Mouse (Mus musculus) stomach, postnatal 0 days (tissue): ENCODE results near the gene Ppp1r12c. TPM values are rescaled to one million over a fixed set of nuclear protein-coding genes. Genes with fewer than 3 reads are reported as not detected.
A peak's percentile ranks its signal among the peaks of the same experiment; 100 is the strongest.

ENCODE experiments used
- ATAC-seq: fragments of 200-750 bp; cut with Nextera tagmentation; 2 replicates; pipeline ENCODE4 v1.8.0; 2017; ENCODE audit not compliant: low FRiP score, low TSS enrichment
- DNase-seq: peaks from one replicate; pipeline ENCODE4 v3.0.0-alpha.2; 2016; ENCODE audit warnings: low spot score
- H3K27ac ChIP-seq: fragments of 300-500 bp; sonication (generic); replicated peaks from 2 replicates; pipeline ENCODE4 v1.5.1; 2014; ENCODE audit warnings: mild to moderate bottlenecking, control low read depth
- H3K27me3 ChIP-seq: fragments of 300-500 bp; sonication (generic); 2 replicates; pipeline ENCODE4 v1.6.1; 2014; ENCODE audit warnings: low read length; ENCODE audit not compliant: control insufficient read depth, insufficient read depth
- H3K36me3 ChIP-seq: fragments of 300-500 bp; sonication (generic); 2 replicates; pipeline ENCODE4 v1.6.1; 2014; ENCODE audit warnings: low read length, mixed read lengths; ENCODE audit not compliant: control insufficient read depth, insufficient read depth
- H3K4me1 ChIP-seq: fragments of 300-500 bp; sonication (generic); replicated peaks from 2 replicates; pipeline ENCODE4 v1.6.1; 2014; ENCODE audit warnings: antibody characterized with exemption; ENCODE audit not compliant: control insufficient read depth, insufficient read depth
- H3K4me2 ChIP-seq: fragments of 300-500 bp; sonication (generic); replicated peaks from 2 replicates; pipeline ENCODE4 v1.6.1; 2014; ENCODE audit warnings: low read depth, mild to moderate bottlenecking, control low read depth, moderate library complexity
- H3K4me3 ChIP-seq: fragments of 300-500 bp; sonication (generic); 2 replicates; pipeline ENCODE4 v1.5.1; 2014; ENCODE audit warnings: low read depth, low read length, control low read depth
- H3K9ac ChIP-seq: fragments of 300-500 bp; sonication (generic); 2 replicates; pipeline ENCODE4 v1.6.1; 2014; ENCODE audit warnings: mild to moderate bottlenecking, low read length, control low read depth, mixed read lengths
- H3K9me3 ChIP-seq: fragments of 300-500 bp; sonication (generic); 2 replicates; pipeline ENCODE4 v1.6.1; 2016; ENCODE audit warnings: low read length; ENCODE audit not compliant: control insufficient read depth
- CTCF ChIP-seq: IDR thresholded peaks from 2 replicates; pipeline ENCODE4 v1.5.1; 2016; ENCODE audit warnings: antibody characterized with exemption, low read depth, mild to moderate bottlenecking, moderate library complexity
- EP300 ChIP-seq: optimal IDR thresholded peaks from 2 replicates; pipeline ENCODE3; 2016; ENCODE audit warnings: antibody characterized with exemption
- WGBS: fragments of 180-500 bp; shearing (Covaris S2); extraction: QIAGEN DNeasy Blood & Tissue Kit; methylation state at CpG from one replicate; pipeline ENCODE4 v1.1.7; 2014; 5-methylcytosine and 5-hydroxymethylcytosine counted together
- polyA plus RNA-seq: library from polyadenylated mRNA; unstranded; fragments of >200 nt; fragmentation: Nextera tagmentation; extraction: Ambion mirVana; gene quantifications from 2 replicates; pipeline ENCODE4 v1.2.1, GENCODE M21; 2015

Ppp1r12c gene
- polyA plus RNA-seq, 1 experiment from 2014 or later: 39.5 TPM

DNA sequence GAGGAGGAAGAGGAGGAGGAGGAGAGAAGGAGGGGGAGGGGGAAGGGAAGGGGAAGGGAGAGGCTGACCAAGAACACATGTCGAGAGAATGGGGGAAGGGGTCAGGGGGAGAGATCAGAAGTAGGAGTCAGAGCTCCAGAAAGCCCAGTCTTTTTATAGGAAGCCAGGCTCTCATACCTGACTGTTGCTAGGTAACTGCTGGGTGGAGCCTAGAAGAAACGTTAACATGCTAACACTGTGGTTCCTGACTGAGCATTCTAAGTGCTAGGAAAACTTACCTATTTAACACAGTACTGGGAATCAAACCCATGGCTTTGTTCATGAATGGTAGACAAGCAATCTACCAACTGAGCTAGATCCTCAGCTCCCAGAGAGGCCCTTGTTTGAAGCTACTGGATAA, 52.3 kb downstream of the Ppp1r12c start:
- Histone ChIP-seq H3K36me3 (no peaks in the 10 kb centered on the region), H3K4me2 (no peak overlapping the region), H3K9me3 (no peaks in the 10 kb centered on the region), H3K9ac (no peak overlapping the region), H3K27me3 (no peaks in the 10 kb centered on the region), H3K4me3 (no peak overlapping the region), H3K4me1 (peaks cover 2% of the 10 kb centered on the region; the same call in 1 of the 2 replicates), H3K27ac (peak overlapping the region; percentile 37; the same call in 1 of the 2 replicates)
- peak; percentile 35 for DNase-seq
- no peak for TF ChIP-seq CTCF
- no peak for TF ChIP-seq EP300
- WGBS: 8% methylated on average over 2 of the region's 2 CpGs
- ATAC-seq: no peak

DNA sequence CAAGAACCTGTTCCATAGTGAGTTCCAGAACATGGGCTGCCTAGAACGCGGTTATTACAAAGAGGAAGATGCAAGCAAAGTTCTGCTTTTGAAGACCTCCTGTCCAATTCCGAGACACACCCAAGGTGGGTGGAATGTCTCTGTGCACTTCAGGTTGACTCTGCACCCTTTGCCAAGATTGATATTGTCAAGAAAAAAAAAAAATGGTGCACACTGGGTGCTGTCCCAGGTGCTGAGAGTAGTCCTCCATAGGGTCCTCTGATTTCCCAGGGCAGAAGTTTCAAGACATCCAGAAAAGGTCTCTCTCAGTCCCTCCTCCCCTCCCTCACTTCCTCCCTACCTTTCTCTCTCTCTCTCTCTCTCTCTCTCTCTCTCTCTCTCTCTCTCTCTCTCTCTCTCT, 53.0 kb downstream of the Ppp1r12c start:
- Histone ChIP-seq H3K27me3 (no peaks in the 10 kb centered on the region), H3K36me3 (no peaks in the 10 kb centered on the region), H3K9ac (no peak overlapping the region), H3K9me3 (no peaks in the 10 kb centered on the region), H3K4me3 (no peak overlapping the region), H3K27ac (no peak overlapping the region), H3K4me1 (peaks cover 2% of the 10 kb centered on the region; the same call in 1 of the 2 replicates), H3K4me2 (no peak overlapping the region)
- TF ChIP-seq EP300 (no peak), CTCF (no peak)
- DNase-seq: no peak
- 80% methylated on average over 3 of the region's 3 CpGs for WGBS
- no peak for ATAC-seq

DNA sequence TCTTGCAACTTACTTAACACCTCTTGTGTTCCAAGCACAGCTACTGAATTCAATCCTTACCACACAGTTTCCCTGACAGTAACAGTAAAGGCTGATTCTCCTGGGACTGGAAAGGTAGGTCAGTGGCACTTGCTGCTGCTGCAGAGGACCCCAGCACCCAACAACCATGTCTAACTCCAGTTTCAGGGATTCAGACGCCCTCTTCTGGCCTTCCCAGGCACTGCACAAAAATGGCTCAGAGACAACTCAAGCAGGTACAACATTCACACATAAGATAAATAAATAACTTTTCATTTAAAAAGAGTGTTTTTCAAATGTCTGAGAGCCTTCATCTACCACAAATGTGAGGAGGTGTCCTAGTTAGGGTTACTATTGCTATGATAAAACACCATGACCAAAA, 54.3 kb downstream of the Ppp1r12c start:
- no peak overlapping the region for H3K27ac ChIP-seq
- 0% methylated on average over 1 of the region's 1 CpGs for WGBS
- ATAC-seq (no peak), DNase-seq (no peak)
- no peaks in the 10 kb centered on the region for H3K27me3 ChIP-seq
- H3K9ac ChIP-seq: no peak overlapping the region
- no peak for TF ChIP-seq EP300
- TF ChIP-seq CTCF: peak; percentile 50
- H3K9me3 ChIP-seq: no peaks in the 10 kb centered on the region
- H3K4me3 ChIP-seq: no peak overlapping the region
- H3K4me1 ChIP-seq: peaks cover 2% of the 10 kb centered on the region; the same call in 1 of the 2 replicates
- peaks cover 7% of the 10 kb centered on the region for H3K36me3 ChIP-seq
- no peak overlapping the region for H3K4me2 ChIP-seq

DNA sequence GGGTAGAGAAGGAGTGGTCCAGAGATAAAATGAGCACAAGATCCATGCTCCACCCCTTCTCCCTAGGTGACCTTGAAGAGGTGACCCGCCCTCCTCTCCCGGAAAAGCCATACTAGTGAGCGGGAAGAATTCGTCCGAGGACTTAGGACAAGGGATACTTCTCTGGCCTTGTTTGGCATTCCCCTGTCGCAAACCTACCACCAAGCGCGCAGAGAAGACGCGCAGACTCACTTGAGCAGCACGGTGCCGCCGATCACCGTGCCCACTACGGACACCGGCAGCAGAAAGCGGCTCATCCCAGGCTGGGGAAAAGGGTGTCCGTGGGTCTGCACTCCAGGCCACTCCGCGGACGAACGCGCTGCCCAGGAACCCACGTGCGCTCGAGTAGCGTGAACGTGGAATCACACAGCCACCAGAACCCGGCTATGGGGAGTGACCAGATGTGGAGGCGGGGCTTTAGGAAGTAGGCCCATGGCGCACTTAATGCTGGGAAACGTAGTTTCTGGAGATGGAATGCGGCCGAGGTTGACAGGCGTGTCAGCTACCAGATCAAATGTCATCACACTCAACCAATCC, 56.2 kb downstream of the Ppp1r12c start, which contains the start of gene Rdh13:
TSS of gene Rdh13 (minus strand) at position 434 of the 576 bp plus-strand sequence.
- ATAC-seq (peak; percentile 93), DNase-seq (peak; percentile 88)
- peak within 1 kb of the TSS; percentile 75 for H3K4me2 ChIP-seq
- peaks cover 9% of the 10 kb centered on the region for H3K36me3 ChIP-seq
- H3K27ac ChIP-seq: peak within 1 kb of the TSS; percentile 89
- no peak for TF ChIP-seq CTCF
- no peak for TF ChIP-seq EP300
- H3K4me1 ChIP-seq: 0 out of 2 replicates have a peak, but pooled peaks cover 2% of the 10 kb centered on the region
- H3K27me3 ChIP-seq: no peaks in the 10 kb centered on the region
- under 1% methylated on average over 35 of the region's 35 CpGs for WGBS
- peak within 1 kb of the TSS; percentile 74 for H3K9ac ChIP-seq
- H3K4me3 ChIP-seq: peak within 1 kb of the TSS; percentile 73
- H3K9me3 ChIP-seq: no peaks in the 10 kb centered on the region

DNA sequence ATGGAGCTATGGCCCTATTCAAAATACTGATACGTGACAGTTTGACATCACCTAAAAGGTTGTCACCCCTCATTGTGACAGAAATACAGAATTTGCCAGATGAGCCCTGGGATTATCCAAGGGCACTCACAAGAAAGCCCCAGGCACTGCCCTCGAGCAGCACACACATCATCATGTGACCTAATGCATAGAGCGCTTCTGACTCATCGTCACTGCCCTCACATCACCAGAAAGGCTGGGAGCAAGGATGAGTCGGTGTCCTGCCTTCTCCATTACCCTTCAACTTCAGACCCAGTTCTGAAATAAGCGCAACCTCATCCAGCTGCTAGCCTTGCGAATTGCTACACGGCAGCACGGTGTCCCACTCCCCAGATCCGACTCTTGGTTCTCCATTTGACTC, 60.9 kb downstream of the Ppp1r12c start:
- Histone ChIP-seq H3K27me3 (no peaks in the 10 kb centered on the region), H3K4me3 (no peak overlapping the region), H3K4me2 (no peak overlapping the region), H3K4me1 (no peaks in the 10 kb centered on the region), H3K9ac (0 out of 2 replicates have a peak overlapping the region, but pooled peaks have one; percentile 13), H3K36me3 (peaks cover 15% of the 10 kb centered on the region), H3K27ac (no peak overlapping the region), H3K9me3 (no peaks in the 10 kb centered on the region)
- TF ChIP-seq EP300 (no peak), CTCF (no peak)
- DNase-seq (no peak), ATAC-seq (no peak)
- WGBS: 90% methylated on average over 10 of the region's 10 CpGs

DNA sequence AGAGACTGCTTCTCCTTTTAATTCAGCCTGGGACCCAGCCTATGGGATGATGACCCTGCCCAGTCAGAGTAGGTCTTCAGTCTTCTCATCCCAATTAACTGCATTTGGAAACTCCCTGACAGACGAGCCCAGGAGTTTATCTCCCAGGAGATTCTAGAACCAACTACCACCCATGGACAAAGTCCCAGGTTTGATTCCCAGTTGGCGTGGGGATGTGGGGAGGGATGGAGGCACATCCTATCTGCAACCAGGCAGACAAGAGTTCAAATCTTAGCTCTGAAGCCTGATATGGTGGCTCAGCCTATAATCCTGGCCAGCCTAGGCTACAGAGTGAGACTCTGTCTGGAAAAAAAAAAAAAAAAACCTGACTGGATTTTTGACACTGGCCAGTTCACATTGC, 63.8 kb downstream of the Ppp1r12c start:
- Histone ChIP-seq H3K4me2 (no peak overlapping the region), H3K4me3 (no peak overlapping the region), H3K9ac (no peak overlapping the region), H3K9me3 (no peaks in the 10 kb centered on the region), H3K27ac (no peak overlapping the region), H3K36me3 (peaks cover 30% of the 10 kb centered on the region), H3K4me1 (no peaks in the 10 kb centered on the region), H3K27me3 (no peaks in the 10 kb centered on the region)
- TF ChIP-seq CTCF (no peak), EP300 (no peak)
- DNase-seq (no peak), ATAC-seq (no peak)
- 83% methylated on average over 2 of the region's 2 CpGs for WGBS
